Mouse (Mus musculus) CH12.LX (cell line): ENCODE results near the gene Fam50b. TPM values are rescaled to one million over a fixed set of nuclear protein-coding genes. Genes with fewer than 3 reads are reported as not detected.

ENCODE experiments used
- DNase-seq: peaks from one replicate; pipeline ENCODE4 v3.0.0-alpha.2; 2013; ENCODE audit errors: extremely low read depth
- H3K27ac ChIP-seq: 2 replicates; pipeline ENCODE4 v1.5.1; 2012; ENCODE audit warnings: low read depth, mild to moderate bottlenecking, control low read depth, moderate library complexity; ENCODE audit not compliant: insufficient read depth
- H3K27me3 ChIP-seq: replicated peaks from 2 replicates; pipeline ENCODE3; 2012; ENCODE audit warnings: inconsistent platforms
- H3K36me3 ChIP-seq, 2 experiments: replicated peaks in 1 of 2; 2 replicates each; pipeline versions ENCODE3 to v1.6.1; 2012; ENCODE audit warnings: inconsistent platforms in 1 of 2, low read length in 1 of 2, mild to moderate bottlenecking in 1 of 2, mixed read lengths in 1 of 2, moderate library complexity in 1 of 2; ENCODE audit not compliant: control insufficient read depth in 1 of 2, insufficient read depth in 1 of 2
- H3K4me1 ChIP-seq, 2 experiments: 2 replicates each; pipeline ENCODE4 v1.6.1; 2012; ENCODE audit warnings: inconsistent platforms in 1 of 2, moderate library complexity in 1 of 2; ENCODE audit not compliant: insufficient read depth in 2 of 2, control insufficient read depth in 1 of 2
- H3K4me2 ChIP-seq: 2 replicates; pipeline ENCODE4 v1.6.1; 2012; ENCODE audit warnings: low read depth, mild to moderate bottlenecking, control low read depth; ENCODE audit not compliant: poor library complexity, insufficient read depth, severe bottlenecking
- H3K4me3 ChIP-seq, 3 experiments: fragments of 150-350 bp in 1 of 3; sonication (generic) in 1 of 3; replicated peaks in 1 of 3; 2 replicates each; pipeline versions ENCODE3 to v1.5.1; 2011 to 2012; ENCODE audit warnings: low read depth in 2 of 3, low read length in 2 of 3, mild to moderate bottlenecking in 2 of 3, moderate library complexity in 2 of 3, control low read depth in 1 of 3, improper control_type of control experiment in 1 of 3, inconsistent platforms in 1 of 3, mixed read lengths in 1 of 3; ENCODE audit not compliant: poor library complexity in 1 of 3
- H3K79me2 ChIP-seq: replicated peaks from 2 replicates; pipeline ENCODE4 v1.6.1; 2012; ENCODE audit warnings: mild to moderate bottlenecking, moderate library complexity; ENCODE audit not compliant: control insufficient read depth, poor library complexity, insufficient read depth, severe bottlenecking; ENCODE audit errors: extremely low read depth
- H3K9ac ChIP-seq: 2 replicates; pipeline ENCODE4 v1.6.1; 2012; ENCODE audit warnings: low read depth, mild to moderate bottlenecking, control low read depth, moderate library complexity; ENCODE audit not compliant: insufficient read depth
- H3K9me3 ChIP-seq: replicated peaks from 2 replicates; pipeline ENCODE3; 2012; ENCODE audit warnings: low read length, inconsistent platforms, mixed read lengths
- BHLHE40 ChIP-seq: IDR thresholded peaks from 2 replicates; pipeline ENCODE4 v1.6.1; 2011; ENCODE audit warnings: mild to moderate bottlenecking, low read depth, low read length, improper control_type of control experiment
- CHD1 ChIP-seq: IDR thresholded peaks from 2 replicates; pipeline ENCODE4 v1.6.1; 2012; ENCODE audit warnings: low read depth, low read length, improper control_type of control experiment, inconsistent platforms
- E2F4 ChIP-seq: IDR thresholded peaks from 2 replicates; pipeline ENCODE4 v1.6.1; 2011; ENCODE audit warnings: low read depth, low read length, improper control_type of control experiment; ENCODE audit not compliant: insufficient replicate concordance
- JUN ChIP-seq: IDR thresholded peaks from 2 replicates; pipeline ENCODE4 v1.6.1; 2011; ENCODE audit warnings: low read depth, mild to moderate bottlenecking, low read length, improper control_type of control experiment, moderate library complexity; ENCODE audit not compliant: insufficient read depth
- KAT2A ChIP-seq: IDR thresholded peaks from 2 replicates; pipeline ENCODE4 v1.6.1; 2012; ENCODE audit warnings: low read length, improper control_type of control experiment, inconsistent platforms; ENCODE audit not compliant: insufficient replicate concordance
- MAX ChIP-seq: IDR thresholded peaks from 2 replicates; pipeline ENCODE4 v1.6.1; 2011; ENCODE audit warnings: low read length, improper control_type of control experiment
- MAZ ChIP-seq: IDR thresholded peaks from 2 replicates; pipeline ENCODE4 v1.6.1; 2012; ENCODE audit warnings: low read depth, mild to moderate bottlenecking, inconsistent platforms, low read length, improper control_type of control experiment, moderate library complexity
- NRF1 ChIP-seq: IDR thresholded peaks from 2 replicates; pipeline ENCODE4 v1.6.1; 2014; ENCODE audit warnings: low read depth, mild to moderate bottlenecking, inconsistent platforms, low read length, improper control_type of control experiment, moderate library complexity
- POLR2A ChIP-seq: IDR thresholded peaks from 2 replicates; pipeline ENCODE4 v1.6.1; 2011; ENCODE audit warnings: low read depth, mild to moderate bottlenecking, improper control_type of control experiment, low read length
- RAD21 ChIP-seq: IDR thresholded peaks from 2 replicates; pipeline ENCODE4 v1.6.1; 2011; ENCODE audit warnings: low read depth, mild to moderate bottlenecking, low read length, improper control_type of control experiment, moderate library complexity
- SMC3 ChIP-seq: IDR thresholded peaks from 2 replicates; pipeline ENCODE4 v1.6.1; 2011; ENCODE audit warnings: low read depth, low read length, improper control_type of control experiment
- TCF12 ChIP-seq: IDR thresholded peaks from 2 replicates; pipeline ENCODE4 v1.6.1; 2014; ENCODE audit warnings: low read depth, mild to moderate bottlenecking, inconsistent platforms, low read length, improper control_type of control experiment
- ZC3H11A ChIP-seq: IDR thresholded peaks from 2 replicates; pipeline ENCODE4 v1.6.1; 2012; ENCODE audit warnings: low read depth, mild to moderate bottlenecking, inconsistent platforms, low read length, improper control_type of control experiment
- ZKSCAN1 ChIP-seq: IDR thresholded peaks from 2 replicates; pipeline ENCODE4 v1.6.1; 2012; ENCODE audit warnings: low read depth, inconsistent platforms, low read length, improper control_type of control experiment, borderline replicate concordance
- ZMIZ1 ChIP-seq: IDR thresholded peaks from 2 replicates; pipeline ENCODE4 v1.6.1; 2012; ENCODE audit warnings: low read depth, mild to moderate bottlenecking, inconsistent platforms, low read length, improper control_type of control experiment
- ZNF384 ChIP-seq: IDR thresholded peaks from 2 replicates; pipeline ENCODE4 v1.6.1; 2012; ENCODE audit warnings: low read depth, low read length, improper control_type of control experiment, inconsistent platforms
- dilution Hi-C: fragments of 300-500 bp; cut with MboI; formaldehyde crosslinking; loops from 2 replicates; pipeline ENCODE4 v1.14.3; 2020; ENCODE audit warnings: low sequenced_read_pairs; ENCODE audit not compliant: extremely low pct_unique_long_range_greater_than_20kb, extremely low pct_ligation_motif_present
- in situ Hi-C: fragments of 300-500 bp; cut with MboI; formaldehyde crosslinking; loops from 3 replicates; pipeline ENCODE4 v1.14.3; 2019; ENCODE audit warnings: low sequenced_read_pairs, low pct_ligation_motif_present, low pct_unique_long_range_greater_than_20kb, mixed read lengths
- polyA plus RNA-seq: library from polyadenylated mRNA; unstranded; fragments of >175 nt; gene quantifications from 2 replicates; pipeline ENCODE4 v1.2.1, GENCODE M21; 2012; ENCODE audit warnings: low read depth; ENCODE audit not compliant: insufficient read length
- total RNA-seq, 2 experiments: library from RNA; depleted of rRNA; stranded (reverse); fragments of 300-350 nt in 1 of 2; fragments of >200 nt in 1 of 2; gene quantifications; 2 replicates each; pipeline ENCODE4 v1.2.3; 2012 to 2014

The Fam50b gene
- total and polyA plus RNA-seq, 3 experiments = 0.08 to 0.24 TPM; not detected in 1

DNA sequence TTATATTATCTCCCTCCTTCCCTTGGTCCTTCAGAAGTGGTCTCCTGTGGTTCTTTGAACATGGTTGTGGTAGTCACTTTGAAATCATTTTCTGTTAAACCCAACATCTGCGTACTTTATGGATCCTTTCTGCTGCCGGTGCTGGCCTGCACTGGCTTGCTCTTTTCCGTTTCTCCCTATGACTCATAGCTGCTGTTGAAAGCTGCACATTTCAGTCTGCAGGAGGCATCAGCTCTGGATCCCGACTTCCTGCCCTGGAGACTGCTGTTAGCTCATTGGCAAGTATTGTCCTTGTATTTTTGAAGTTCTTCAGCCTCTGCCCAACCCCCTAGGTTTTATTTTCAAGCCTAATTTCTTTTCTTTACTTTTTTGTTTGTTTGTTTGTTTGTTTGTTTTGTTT is 31.9 kb downstream of the Fam50b start:
- Histone ChIP-seq H3K4me3 (no peak overlapping the region), H3K27ac (no peak overlapping the region), H3K36me3 (no peaks in the 10 kb centered on the region), H3K79me2 (no peaks in the 10 kb centered on the region), H3K4me1 (no peaks in the 10 kb centered on the region), H3K9me3 (no peaks in the 10 kb centered on the region)
- no peak for DNase-seq
- in situ Hi-C loops (no loop called here), dilution Hi-C loops (no loop called here)
- TF ChIP-seq ZC3H11A (no peak), ZKSCAN1 (no peak), ZNF384 (no peak)
- TF ChIP-seq, all 38 proteins: peak for 0
- no peaks in the 10 kb centered on the region for H3K27me3 ChIP-seq
- no peak overlapping the region for H3K4me2 ChIP-seq
- H3K9ac ChIP-seq = no peak overlapping the region

DNA sequence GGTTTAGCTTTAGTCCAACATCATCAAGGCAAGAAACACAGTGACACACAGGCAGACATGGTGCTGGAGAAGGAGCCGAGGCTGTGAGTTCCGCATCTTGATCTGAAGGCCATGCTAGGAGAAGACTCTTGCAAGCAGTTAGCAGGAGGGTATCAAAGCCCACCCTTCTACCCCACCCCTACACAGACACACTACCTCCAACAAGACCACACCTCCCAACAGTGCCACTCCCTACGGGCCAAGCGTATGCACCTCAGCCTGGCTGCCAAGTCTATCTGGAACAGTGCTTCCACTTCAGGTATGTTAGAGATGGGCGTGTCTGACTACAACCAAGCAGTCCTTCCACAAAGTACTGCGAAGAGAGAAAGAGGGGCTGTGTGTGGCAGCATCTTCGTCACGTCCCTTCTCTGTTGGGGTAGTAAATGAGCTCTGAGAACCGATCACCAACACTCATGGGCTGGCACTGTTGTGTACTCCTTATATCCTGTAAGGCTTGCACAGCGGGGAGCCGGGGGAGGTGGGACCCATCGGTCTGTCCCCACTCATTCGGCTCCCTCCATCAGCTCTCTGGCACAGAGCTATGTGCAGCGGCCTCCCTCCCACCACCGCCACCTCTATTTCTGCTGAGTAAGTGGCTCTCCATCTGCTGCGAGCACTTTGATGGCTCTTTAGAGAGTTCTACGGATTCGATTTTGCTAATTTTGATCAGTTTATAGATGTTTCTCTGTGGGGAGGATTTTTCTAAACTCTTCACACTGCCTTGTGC is 33.1 kb downstream of the Fam50b start:
- no peak for TF ChIP-seq KAT2A
- TF ChIP-seq SMC3 = no peak
- TF ChIP-seq CHD1 = no peak
- no peak for TF ChIP-seq RAD21
- no peak for TF ChIP-seq POLR2A
- no peak for TF ChIP-seq TCF12
- TF ChIP-seq MAX = no peak
- TF ChIP-seq MAZ = no peak
- no peak for TF ChIP-seq ZMIZ1
- TF ChIP-seq NRF1 = no peak
- no peak for TF ChIP-seq JUN
- TF ChIP-seq BHLHE40 = no peak
- no peak for TF ChIP-seq E2F4
- Histone ChIP-seq H3K4me1 (no peaks in the 10 kb centered on the region), H3K9ac (no peak overlapping the region), H3K4me2 (no peak overlapping the region), H3K27me3 (no peaks in the 10 kb centered on the region), H3K9me3 (no peaks in the 10 kb centered on the region), H3K79me2 (no peaks in the 10 kb centered on the region), H3K27ac (no peak overlapping the region), H3K4me3 (no peak overlapping the region), H3K36me3 (no peaks in the 10 kb centered on the region)
- dilution Hi-C loops (no loop called here), in situ Hi-C loops (no loop called here)
- DNase-seq = no peak
